Mouse (Mus musculus): ENCODE measurements around the gene Tle3. TPM values are rescaled to one million over a fixed set of nuclear protein-coding genes. Genes with fewer than 3 reads are reported as not detected.

The Tle3 gene
- polyA plus RNA-seq, 1 experiment from 2014 or later: 16.8 TPM

GRCm38 (mm10) chr9:61445151-61445550, 73.0 kb downstream of the Tle3 start:
- no peaks in the 10 kb centered on the region for H3K27me3 ChIP-seq (ENCODE audit: control insufficient read depth, insufficient read depth, low read length)
- TF ChIP-seq EP300 (optimal IDR thresholded peaks at IDR 0.05): no peak
- no peak for TF ChIP-seq CTCF (IDR thresholded peaks at IDR 0.05; ENCODE audit: low read depth)
- DNase-seq (ENCODE audit: low spot score) (no peak), ATAC-seq (ENCODE audit: low FRiP score, low TSS enrichment) (no peak)
- H3K4me3 ChIP-seq (ENCODE audit: low read depth, low read length): no peak overlapping the region
- no peaks in the 10 kb centered on the region for H3K9me3 ChIP-seq (ENCODE audit: control insufficient read depth, low read length)
- no peak overlapping the region for H3K9ac ChIP-seq (ENCODE audit: low read length)
- no peaks in the 10 kb centered on the region for H3K4me1 ChIP-seq (replicated peaks; ENCODE audit: control insufficient read depth, insufficient read depth)
- WGBS: 92% methylated on average over 2 of the region's 2 CpGs
- H3K4me2 ChIP-seq (replicated peaks; ENCODE audit: low read depth): no peak overlapping the region
- H3K36me3 ChIP-seq (ENCODE audit: control insufficient read depth, insufficient read depth, low read length): no peaks in the 10 kb centered on the region
- no peak overlapping the region for H3K27ac ChIP-seq (replicated peaks)

GRCm38 (mm10) chr9:61445711-61446222, 73.6 kb downstream of the Tle3 start:
- ATAC-seq (ENCODE audit: low FRiP score, low TSS enrichment): no peak
- no peak for DNase-seq (ENCODE audit: low spot score)
- Histone ChIP-seq H3K36me3 (ENCODE audit: control insufficient read depth, insufficient read depth, low read length) (no peaks in the 10 kb centered on the region), H3K27ac (replicated peaks) (no peak overlapping the region), H3K4me1 (replicated peaks; ENCODE audit: control insufficient read depth, insufficient read depth) (no peaks in the 10 kb centered on the region), H3K4me3 (ENCODE audit: low read depth, low read length) (no peak overlapping the region), H3K27me3 (ENCODE audit: control insufficient read depth, insufficient read depth, low read length) (no peaks in the 10 kb centered on the region), H3K9ac (ENCODE audit: low read length) (no peak overlapping the region), H3K4me2 (replicated peaks; ENCODE audit: low read depth) (no peak overlapping the region), H3K9me3 (ENCODE audit: control insufficient read depth, low read length) (no peaks in the 10 kb centered on the region)
- WGBS: 34% methylated on average over 4 of the region's 5 CpGs
- TF ChIP-seq EP300 (optimal IDR thresholded peaks at IDR 0.05) (no peak), CTCF (IDR thresholded peaks at IDR 0.05; ENCODE audit: low read depth) (no peak)

GRCm38 (mm10) chr9:61446965-61447364, 74.8 kb downstream of the Tle3 start:
- H3K36me3 ChIP-seq (ENCODE audit: control insufficient read depth, insufficient read depth, low read length): no peaks in the 10 kb centered on the region
- ATAC-seq (ENCODE audit: low FRiP score, low TSS enrichment): no peak
- H3K9me3 ChIP-seq (ENCODE audit: control insufficient read depth, low read length): no peaks in the 10 kb centered on the region
- H3K4me2 ChIP-seq (replicated peaks; ENCODE audit: low read depth): no peak overlapping the region
- H3K27ac ChIP-seq (replicated peaks): no peak overlapping the region
- H3K9ac ChIP-seq (ENCODE audit: low read length): no peak overlapping the region
- WGBS: 87% methylated on average over 2 of the region's 2 CpGs
- no peaks in the 10 kb centered on the region for H3K4me1 ChIP-seq (replicated peaks; ENCODE audit: control insufficient read depth, insufficient read depth)
- DNase-seq (ENCODE audit: low spot score): no peak
- H3K4me3 ChIP-seq (ENCODE audit: low read depth, low read length): no peak overlapping the region
- no peaks in the 10 kb centered on the region for H3K27me3 ChIP-seq (ENCODE audit: control insufficient read depth, insufficient read depth, low read length)
- TF ChIP-seq CTCF (IDR thresholded peaks at IDR 0.05; ENCODE audit: low read depth) (no peak), EP300 (optimal IDR thresholded peaks at IDR 0.05) (no peak)

GRCm38 (mm10) chr9:61449363-61449904, 77.3 kb downstream of the Tle3 start:
- Histone ChIP-seq H3K4me2 (replicated peaks; ENCODE audit: low read depth) (no peak overlapping the region), H3K9me3 (ENCODE audit: control insufficient read depth, low read length) (no peaks in the 10 kb centered on the region), H3K4me3 (ENCODE audit: low read depth, low read length) (no peak overlapping the region), H3K27me3 (ENCODE audit: control insufficient read depth, insufficient read depth, low read length) (no peaks in the 10 kb centered on the region), H3K9ac (ENCODE audit: low read length) (no peak overlapping the region), H3K27ac (replicated peaks) (no peak overlapping the region), H3K36me3 (ENCODE audit: control insufficient read depth, insufficient read depth, low read length) (no peaks in the 10 kb centered on the region), H3K4me1 (replicated peaks; ENCODE audit: control insufficient read depth, insufficient read depth) (no peaks in the 10 kb centered on the region)
- ATAC-seq (ENCODE audit: low FRiP score, low TSS enrichment) (peak; percentile 29; the same call in 1 of the 2 replicates), DNase-seq (ENCODE audit: low spot score) (no peak)
- TF ChIP-seq CTCF (IDR thresholded peaks at IDR 0.05; ENCODE audit: low read depth) (no peak), EP300 (optimal IDR thresholded peaks at IDR 0.05) (no peak)
- WGBS: 60% methylated on average over 5 of the region's 5 CpGs

GRCm38 (mm10) chr9:61452081-61452480, 79.9 kb downstream of the Tle3 start:
- peak; percentile 74 for ATAC-seq (ENCODE audit: low FRiP score, low TSS enrichment)

GRCm38 (mm10) chr9:61455861-61456261, 83.7 kb downstream of the Tle3 start:
- DNase-seq (ENCODE audit: low spot score) (no peak), ATAC-seq (ENCODE audit: low FRiP score, low TSS enrichment) (no peak)
- no peak for TF ChIP-seq EP300 (optimal IDR thresholded peaks at IDR 0.05)
- no peak for TF ChIP-seq CTCF (IDR thresholded peaks at IDR 0.05; ENCODE audit: low read depth)
- Histone ChIP-seq H3K4me3 (ENCODE audit: low read depth, low read length) (no peak overlapping the region), H3K4me1 (replicated peaks; ENCODE audit: control insufficient read depth, insufficient read depth) (no peaks in the 10 kb centered on the region), H3K27me3 (ENCODE audit: control insufficient read depth, insufficient read depth, low read length) (no peaks in the 10 kb centered on the region), H3K27ac (replicated peaks) (no peak overlapping the region), H3K9ac (ENCODE audit: low read length) (no peak overlapping the region), H3K36me3 (ENCODE audit: control insufficient read depth, insufficient read depth, low read length) (no peaks in the 10 kb centered on the region), H3K4me2 (replicated peaks; ENCODE audit: low read depth) (no peak overlapping the region), H3K9me3 (ENCODE audit: control insufficient read depth, low read length) (no peaks in the 10 kb centered on the region)
- 39% methylated on average over 6 of the region's 6 CpGs for WGBS

More at GRCm38 (mm10) chr9:61452081-61452480, 79.9 kb downstream of the Tle3 start:
- H3K9me3 ChIP-seq (ENCODE audit: control insufficient read depth, low read length): no peaks in the 10 kb centered on the region
- no peak overlapping the region for H3K9ac ChIP-seq (ENCODE audit: low read length)
- H3K4me3 ChIP-seq (ENCODE audit: low read depth, low read length): no peak overlapping the region
- no peaks in the 10 kb centered on the region for H3K27me3 ChIP-seq (ENCODE audit: control insufficient read depth, insufficient read depth, low read length)
- TF ChIP-seq EP300 (optimal IDR thresholded peaks at IDR 0.05): no peak
- TF ChIP-seq CTCF (IDR thresholded peaks at IDR 0.05; ENCODE audit: low read depth): no peak
- H3K4me1 ChIP-seq (replicated peaks; ENCODE audit: control insufficient read depth, insufficient read depth): no peaks in the 10 kb centered on the region
- DNase-seq (ENCODE audit: low spot score): no peak
- H3K36me3 ChIP-seq (ENCODE audit: control insufficient read depth, insufficient read depth, low read length): no peaks in the 10 kb centered on the region
- 56% methylated on average over 1 of the region's 1 CpGs for WGBS
- H3K4me2 ChIP-seq (replicated peaks; ENCODE audit: low read depth): no peak overlapping the region
- H3K27ac ChIP-seq (replicated peaks): 0 out of 2 replicates have a peak overlapping the region, but pooled peaks have one; percentile 53
